Mouse (Mus musculus): ENCODE data around the gene Zdhhc19. TPM values are rescaled to one million over a fixed set of nuclear protein-coding genes. Genes with fewer than 3 reads are reported as not detected.

The Zdhhc19 gene
- total and polyA plus RNA-seq, 3 experiments = 0.58 to 1.4 TPM; not detected in 1

DNA sequence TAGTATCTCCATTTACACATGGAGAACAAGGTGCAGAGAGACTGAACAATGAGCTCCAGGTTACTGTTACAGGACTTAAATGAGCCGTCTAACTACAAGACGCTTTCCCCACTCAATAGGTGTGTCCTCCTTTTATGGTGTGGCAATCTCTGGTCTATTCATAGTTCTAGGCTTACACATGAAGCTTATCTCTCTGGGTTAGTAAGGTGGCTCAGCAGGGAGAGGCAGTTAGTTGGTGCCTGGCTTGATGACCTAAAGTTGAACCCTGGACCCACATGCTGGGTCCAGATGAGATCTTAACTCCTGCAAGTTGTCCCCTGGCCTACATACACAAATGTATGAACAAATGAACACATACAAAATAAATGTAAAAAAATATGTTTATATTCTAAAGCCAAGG lies 32.6 kb upstream of the Zdhhc19 start:
- no peak overlapping the region for H3K4me3 ChIP-seq (ENCODE audit: control insufficient read depth in 1 of 2, insufficient read depth in 1 of 2, low read depth in 2 of 2, low read length in 2 of 2)
- H3K9ac ChIP-seq (ENCODE audit: control insufficient read depth, low read depth, low read length, poor library complexity, severe bottlenecking) = no peak overlapping the region
- H3K27me3 ChIP-seq (ENCODE audit: control insufficient read depth in 1 of 2, insufficient read depth in 2 of 2, low read length in 2 of 2) = no peaks in the 10 kb centered on the region
- H3K79me2 ChIP-seq (ENCODE audit: control insufficient read depth, insufficient read depth, low read length, poor library complexity) = no peaks in the 10 kb centered on the region
- peaks cover 5 to 8% of the 10 kb centered on the region in 2 experiments for H3K4me1 ChIP-seq (ENCODE audit: control insufficient read depth in 1 of 2, insufficient read depth in 2 of 2, low read length in 2 of 2)
- H3K36me3 ChIP-seq (ENCODE audit: control insufficient read depth in 1 of 2, insufficient read depth in 2 of 2, low read length in 2 of 2) = peaks cover 8 to 14% of the 10 kb centered on the region in 2 experiments
- H3K9me3 ChIP-seq (replicated peaks; ENCODE audit: insufficient read depth, low read length) = no peaks in the 10 kb centered on the region
- TF ChIP-seq GATA1 (IDR thresholded peaks at IDR 0.05; ENCODE audit: low read depth, low read length) (peak; percentile 56; the same call in 1 of the 2 replicates), MYB (IDR thresholded peaks at IDR 0.05; ENCODE audit: low read depth, low read length) (0 out of 2 replicates have a peak, but pooled peaks have one; percentile 36), ETS1 (IDR thresholded peaks at IDR 0.05; ENCODE audit: low read depth, low read length) (peak; percentile 75), USF2 (IDR thresholded peaks at IDR 0.05; ENCODE audit: borderline replicate concordance in 1 of 2, insufficient read depth in 1 of 2, low read depth in 1 of 2, low read length in 2 of 2) (no peak), TAL1 (IDR thresholded peaks at IDR 0.05; ENCODE audit: low read length) (peak; percentile 24; the same call in 1 of the 2 replicates), MEF2A (IDR thresholded peaks at IDR 0.05; ENCODE audit: extremely low read depth, insufficient replicate concordance, low read depth, low read length, poor library complexity, severe bottlenecking) (no peak), SIN3A (IDR thresholded peaks at IDR 0.05; ENCODE audit: low read length) (0 out of 2 replicates have a peak, but pooled peaks have one; percentile 43), EP300 (IDR thresholded peaks at IDR 0.05; ENCODE audit: low read depth in 1 of 2, low read length in 2 of 2) (peak; percentile 64 to 70; a peak in 2 of 4 replicates), TCF12 (IDR thresholded peaks at IDR 0.05; ENCODE audit: low read depth, low read length) (peak; percentile 49; the same call in 1 of the 2 replicates)
- H3K27ac ChIP-seq (ENCODE audit: control insufficient read depth, low read depth, low read length) = peak overlapping the region; percentile 26
- peak; percentile 51 for DNase-seq (ENCODE audit: low read depth, low spot score)

DNA sequence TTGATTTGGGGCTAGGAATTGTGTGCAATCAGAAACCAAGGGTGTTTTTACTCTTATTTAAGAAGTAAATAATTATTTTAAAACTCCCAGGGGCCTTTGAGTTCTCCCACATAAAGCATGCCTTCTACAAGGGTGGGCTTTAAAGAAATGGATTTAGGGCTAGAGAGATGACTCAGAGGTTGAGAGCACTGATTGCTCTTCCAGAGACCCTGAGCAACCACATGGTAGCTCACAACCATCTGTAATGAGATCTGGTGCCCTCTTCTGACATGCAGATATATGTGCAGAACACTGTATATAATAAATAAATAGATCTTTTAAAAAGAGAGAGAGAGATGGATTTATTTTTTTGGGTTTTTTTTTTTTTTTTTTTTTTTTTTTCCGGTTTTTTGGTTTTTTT lies 31.2 kb upstream of the Zdhhc19 start:
- no peak for DNase-seq (ENCODE audit: low read depth, low spot score)
- no peak overlapping the region for H3K4me3 ChIP-seq (ENCODE audit: control insufficient read depth in 1 of 2, insufficient read depth in 1 of 2, low read depth in 2 of 2, low read length in 2 of 2)
- H3K27me3 ChIP-seq (ENCODE audit: control insufficient read depth in 1 of 2, insufficient read depth in 2 of 2, low read length in 2 of 2) = no peaks in the 10 kb centered on the region
- H3K4me1 ChIP-seq (ENCODE audit: control insufficient read depth in 1 of 2, insufficient read depth in 2 of 2, low read length in 2 of 2) = peaks cover 13 to 16% of the 10 kb centered on the region in 2 experiments
- H3K36me3 ChIP-seq (ENCODE audit: control insufficient read depth in 1 of 2, insufficient read depth in 2 of 2, low read length in 2 of 2) = peaks cover 11 to 27% of the 10 kb centered on the region in 2 experiments
- H3K79me2 ChIP-seq (ENCODE audit: control insufficient read depth, insufficient read depth, low read length, poor library complexity) = no peaks in the 10 kb centered on the region
- no peaks in the 10 kb centered on the region for H3K9me3 ChIP-seq (replicated peaks; ENCODE audit: insufficient read depth, low read length)
- no peak overlapping the region for H3K9ac ChIP-seq (ENCODE audit: control insufficient read depth, low read depth, low read length, poor library complexity, severe bottlenecking)
- TF ChIP-seq HCFC1 (IDR thresholded peaks at IDR 0.05; ENCODE audit: low read depth, low read length) (no peak), ZMIZ1 (IDR thresholded peaks at IDR 0.05; ENCODE audit: low read depth, low read length) (no peak), NELFE (IDR thresholded peaks at IDR 0.05; ENCODE audit: low read depth, low read length) (no peak), BHLHE40 (IDR thresholded peaks at IDR 0.05; ENCODE audit: borderline replicate concordance, low read depth, low read length) (no peak), USF2 (IDR thresholded peaks at IDR 0.05; ENCODE audit: borderline replicate concordance in 1 of 2, insufficient read depth in 1 of 2, low read depth in 1 of 2, low read length in 2 of 2) (no peak), ZC3H11A (IDR thresholded peaks at IDR 0.05; ENCODE audit: low read depth, low read length) (no peak), POLR2AphosphoS2 (IDR thresholded peaks at IDR 0.05; ENCODE audit: low read length) (no peak), UBTF (IDR thresholded peaks at IDR 0.05; ENCODE audit: borderline replicate concordance, insufficient read depth, low read depth, low read length) (no peak), MAFK (IDR thresholded peaks at IDR 0.05; ENCODE audit: borderline replicate concordance, low read depth, low read length) (no peak), SMC3 (IDR thresholded peaks at IDR 0.05; ENCODE audit: low read depth, low read length) (peak; percentile 31; the same call in 1 of the 2 replicates), NRF1 (IDR thresholded peaks at IDR 0.05; ENCODE audit: insufficient read depth, low read depth, low read length, poor library complexity, severe bottlenecking) (no peak), USF1 (IDR thresholded peaks at IDR 0.05; ENCODE audit: low read depth, low read length) (no peak), RAD21 (IDR thresholded peaks at IDR 0.05; ENCODE audit: low read depth, low read length) (peak; percentile 15), RCOR1 (IDR thresholded peaks at IDR 0.05; ENCODE audit: low read depth, low read length) (no peak), MYC (IDR thresholded peaks at IDR 0.05; ENCODE audit: low read depth, low read length) (0 out of 2 replicates have a peak, but pooled peaks have one; percentile 22), CHD1 (IDR thresholded peaks at IDR 0.05; ENCODE audit: low read depth, low read length) (no peak), CTCF (IDR thresholded peaks at IDR 0.05 in 2 of 3, conservative IDR thresholded peaks at IDR 0.05 in 1 of 3; ENCODE audit: control insufficient read depth in 1 of 3, insufficient read depth in 1 of 3, low read depth in 2 of 3, low read length in 3 of 3, poor library complexity in 1 of 3, severe bottlenecking in 1 of 3) (peak in 1 of 3 experiments; percentile 54; a peak in 2 of 6 replicates), MAX (IDR thresholded peaks at IDR 0.05; ENCODE audit: low read length) (no peak), TAL1 (IDR thresholded peaks at IDR 0.05; ENCODE audit: low read length) (no peak), E2F4 (IDR thresholded peaks at IDR 0.05; ENCODE audit: borderline replicate concordance, low read depth, low read length) (no peak)
- no peak overlapping the region for H3K27ac ChIP-seq (ENCODE audit: control insufficient read depth, low read depth, low read length)

Measured in MEL (cell line).